Mouse (Mus musculus) neural tube, embryonic 14.5 days (tissue): ENCODE measurements at regions not wholly inside any gene's neighbourhood (a gene's known extent, or its start where the extent isn't known, plus 50 kb on each side); places are given as distances from the start of the nearest gene placed in this dataset.

Source experiments
- ATAC-seq: fragments of 200-750 bp; cut with Nextera tagmentation; 2 replicates; pipeline ENCODE4 v1.8.0; 2017; ENCODE audit warnings: low read depth, mild to moderate bottlenecking, moderate TSS enrichment, moderate library complexity
- H3K27ac ChIP-seq: fragments of 300-500 bp; sonication (generic); 2 replicates; pipeline ENCODE4 v1.5.1; 2014; ENCODE audit warnings: low read depth, mild to moderate bottlenecking, control low read depth, low read length, moderate library complexity, mixed read lengths
- H3K27me3 ChIP-seq: fragments of 300-500 bp; sonication (generic); 2 replicates; pipeline ENCODE4 v1.6.1; 2014; ENCODE audit warnings: low read length; ENCODE audit not compliant: control insufficient read depth, insufficient read depth
- H3K36me3 ChIP-seq: fragments of 300-500 bp; sonication (generic); 2 replicates; pipeline ENCODE4 v1.6.1; 2014; ENCODE audit warnings: low read length, mixed read lengths; ENCODE audit not compliant: control insufficient read depth, insufficient read depth
- H3K4me1 ChIP-seq: fragments of 300-500 bp; sonication (generic); 2 replicates; pipeline ENCODE4 v1.6.1; 2014; ENCODE audit warnings: low read length; ENCODE audit not compliant: control insufficient read depth, insufficient read depth
- H3K4me2 ChIP-seq: fragments of 300-500 bp; sonication (generic); 2 replicates; pipeline ENCODE4 v1.6.1; 2014; ENCODE audit warnings: mild to moderate bottlenecking, low read depth, low read length, control low read depth
- H3K4me3 ChIP-seq: fragments of 300-500 bp; sonication (generic); 2 replicates; pipeline ENCODE4 v1.5.1; 2014; ENCODE audit warnings: low read depth, low read length, control low read depth, mixed read lengths
- H3K9ac ChIP-seq: fragments of 300-500 bp; sonication (generic); replicated peaks from 2 replicates; pipeline ENCODE4 v1.6.1; 2014; ENCODE audit warnings: low read depth, mild to moderate bottlenecking, control low read depth, low read length, mixed read lengths
- H3K9me3 ChIP-seq: fragments of 300-500 bp; sonication (generic); 2 replicates; pipeline ENCODE4 v1.6.1; 2016; ENCODE audit warnings: low read length; ENCODE audit not compliant: control insufficient read depth
- WGBS: fragments of 180-500 bp; shearing (Covaris S2); extraction: QIAGEN DNeasy Blood & Tissue Kit; methylation state at CpG from one replicate; pipeline ENCODE4 v1.1.7; 2014; 5-methylcytosine and 5-hydroxymethylcytosine counted together

- ATAC-seq: no peak
- no peak overlapping the region for H3K27ac ChIP-seq
- H3K9me3 ChIP-seq: no peaks in the 10 kb centered on the region
- H3K36me3 ChIP-seq: no peaks in the 10 kb centered on the region
- no peak overlapping the region for H3K4me2 ChIP-seq
- no peak overlapping the region for H3K4me3 ChIP-seq
- H3K27me3 ChIP-seq: no peaks in the 10 kb centered on the region
- no peak overlapping the region for H3K9ac ChIP-seq
- 57% methylated on average over 4 of the region's 4 CpGs for WGBS
- no peaks in the 10 kb centered on the region for H3K4me1 ChIP-seq
Measured at GRCm38 (mm10) chr10:99383028-99383427, 120.0 kb downstream of the Dusp6 start.

- Histone ChIP-seq H3K9me3 (no peaks in the 10 kb centered on the region), H3K36me3 (no peaks in the 10 kb centered on the region), H3K27ac (no peak overlapping the region), H3K9ac (no peak overlapping the region), H3K27me3 (no peaks in the 10 kb centered on the region), H3K4me2 (no peak overlapping the region), H3K4me3 (no peak overlapping the region), H3K4me1 (no peaks in the 10 kb centered on the region)
- 95% methylated on average over 6 of the region's 6 CpGs for WGBS
- no peak for ATAC-seq
Measured at GRCm38 (mm10) chr10:99384366-99384765, 121.3 kb downstream of the Dusp6 start.

GRCm38 (mm10) chr10:99384851-99385250, 121.8 kb downstream of the Dusp6 start:
- no peak overlapping the region for H3K4me3 ChIP-seq
- H3K27me3 ChIP-seq: no peaks in the 10 kb centered on the region
- no peak overlapping the region for H3K27ac ChIP-seq
- H3K9ac ChIP-seq: no peak overlapping the region
- H3K36me3 ChIP-seq: no peaks in the 10 kb centered on the region
- H3K4me1 ChIP-seq: no peaks in the 10 kb centered on the region
- H3K4me2 ChIP-seq: no peak overlapping the region
- no peak for ATAC-seq
- H3K9me3 ChIP-seq: no peaks in the 10 kb centered on the region
- 91% methylated on average over 3 of the region's 4 CpGs for WGBS

- no peaks in the 10 kb centered on the region for H3K4me1 ChIP-seq
- no peak overlapping the region for H3K4me2 ChIP-seq
- 82% methylated on average over 6 of the region's 6 CpGs for WGBS
- no peaks in the 10 kb centered on the region for H3K36me3 ChIP-seq
- H3K9ac ChIP-seq: no peak overlapping the region
- H3K9me3 ChIP-seq: no peaks in the 10 kb centered on the region
- ATAC-seq: no peak
- no peaks in the 10 kb centered on the region for H3K27me3 ChIP-seq
- no peak overlapping the region for H3K27ac ChIP-seq
- H3K4me3 ChIP-seq: no peak overlapping the region
Measured at GRCm38 (mm10) chr10:99385854-99386253, 122.8 kb downstream of the Dusp6 start.

- Histone ChIP-seq H3K9ac (no peak overlapping the region), H3K4me1 (no peaks in the 10 kb centered on the region), H3K4me3 (no peak overlapping the region), H3K27me3 (no peaks in the 10 kb centered on the region), H3K36me3 (no peaks in the 10 kb centered on the region), H3K27ac (no peak overlapping the region), H3K4me2 (no peak overlapping the region), H3K9me3 (no peaks in the 10 kb centered on the region)
- 93% methylated on average over 7 of the region's 7 CpGs for WGBS
- no peak for ATAC-seq
Measured at GRCm38 (mm10) chr10:99388526-99388925, 125.5 kb downstream of the Dusp6 start.

- ATAC-seq: no peak
- no peaks in the 10 kb centered on the region for H3K36me3 ChIP-seq
- H3K9me3 ChIP-seq: no peaks in the 10 kb centered on the region
- H3K4me3 ChIP-seq: no peak overlapping the region
- H3K9ac ChIP-seq: no peak overlapping the region
- H3K4me1 ChIP-seq: no peaks in the 10 kb centered on the region
- WGBS: 71% methylated on average over 8 of the region's 8 CpGs
- H3K27ac ChIP-seq: no peak overlapping the region
- H3K27me3 ChIP-seq: no peaks in the 10 kb centered on the region
- H3K4me2 ChIP-seq: no peak overlapping the region
Measured at GRCm38 (mm10) chr10:99388986-99389385, 126.0 kb downstream of the Dusp6 start.

GRCm38 (mm10) chr10:99390609-99391183, 127.7 kb downstream of the Dusp6 start:
- whole genome bisulfite sequencing: 49% methylated on average over 7 of the region's 7 CpGs
- H3K4me2 ChIP-seq: no peak overlapping the region
- H3K9ac ChIP-seq: no peak overlapping the region
- no peak overlapping the region for H3K4me3 ChIP-seq
- H3K36me3 ChIP-seq: no peaks in the 10 kb centered on the region
- H3K4me1 ChIP-seq: no peaks in the 10 kb centered on the region
- no peaks in the 10 kb centered on the region for H3K27me3 ChIP-seq
- H3K9me3 ChIP-seq: no peaks in the 10 kb centered on the region
- no peak overlapping the region for H3K27ac ChIP-seq
- ATAC-seq: no peak

GRCm38 (mm10) chr10:99391725-99392124, 128.7 kb downstream of the Dusp6 start:
- Histone ChIP-seq H3K9me3 (no peaks in the 10 kb centered on the region), H3K36me3 (no peaks in the 10 kb centered on the region), H3K4me2 (no peak overlapping the region), H3K4me1 (no peaks in the 10 kb centered on the region), H3K27me3 (no peaks in the 10 kb centered on the region), H3K27ac (no peak overlapping the region), H3K4me3 (no peak overlapping the region), H3K9ac (no peak overlapping the region)
- no peak for ATAC-seq
- WGBS: 86% methylated on average over 6 of the region's 6 CpGs

- no peak overlapping the region for H3K4me3 ChIP-seq
- H3K27ac ChIP-seq: no peak overlapping the region
- WGBS: 85% methylated on average over 5 of the region's 5 CpGs
- H3K27me3 ChIP-seq: no peaks in the 10 kb centered on the region
- H3K4me1 ChIP-seq: no peaks in the 10 kb centered on the region
- no peak overlapping the region for H3K4me2 ChIP-seq
- H3K36me3 ChIP-seq: no peaks in the 10 kb centered on the region
- no peak for ATAC-seq
- no peak overlapping the region for H3K9ac ChIP-seq
- H3K9me3 ChIP-seq: no peaks in the 10 kb centered on the region
Measured at GRCm38 (mm10) chr10:99392979-99393378, 129.9 kb downstream of the Dusp6 start.
